Mouse (Mus musculus) ES-E14 (cell line): ENCODE measurements around the gene Rpl19. TPM values are rescaled to one million over a fixed set of nuclear protein-coding genes. Genes with fewer than 3 reads are reported as not detected.

Experiments used
- DNase-seq: peaks from one replicate; pipeline ENCODE4 v3.0.0-alpha.2; 2013; ENCODE audit warnings: low read depth, low spot score
- H3K27ac ChIP-seq: 2 replicates; pipeline ENCODE4 v1.5.1; 2012; ENCODE audit warnings: low read depth, mild to moderate bottlenecking, low read length, moderate library complexity, mixed read lengths; ENCODE audit not compliant: poor library complexity, insufficient read depth, severe bottlenecking
- H3K36me3 ChIP-seq: 2 replicates; pipeline ENCODE4 v1.6.1; 2012; ENCODE audit warnings: mild to moderate bottlenecking, low read length, moderate library complexity, mixed read lengths; ENCODE audit not compliant: control insufficient read depth, poor library complexity, insufficient read depth, severe bottlenecking
- H3K4me1 ChIP-seq, 2 experiments: fragments of 150-350 bp in 1 of 2; sonication (generic) in 1 of 2; 2 replicates each; pipeline ENCODE4 v1.6.1; 2012; ENCODE audit warnings: low read length in 2 of 2, mild to moderate bottlenecking in 1 of 2, mixed read lengths in 1 of 2; ENCODE audit not compliant: control insufficient read depth in 2 of 2, insufficient read depth in 2 of 2, poor library complexity in 1 of 2
- H3K4me3 ChIP-seq, 2 experiments: fragments of 150-350 bp in 1 of 2; sonication (generic) in 1 of 2; 2 replicates each; pipeline ENCODE4 v1.5.1; 2012; ENCODE audit warnings: low read length in 2 of 2, low read depth in 1 of 2, mild to moderate bottlenecking in 1 of 2, mixed read lengths in 1 of 2; ENCODE audit not compliant: insufficient read depth in 1 of 2, poor library complexity in 1 of 2, severe bottlenecking in 1 of 2
- H3K9ac ChIP-seq: 2 replicates; pipeline ENCODE4 v1.6.1; 2012; ENCODE audit warnings: low read depth, mild to moderate bottlenecking, low read length, mixed read lengths; ENCODE audit not compliant: poor library complexity, insufficient read depth, severe bottlenecking
- H3K9me3 ChIP-seq: fragments of 150-350 bp; sonication (generic); 2 replicates; pipeline ENCODE4 v1.6.1; 2012; ENCODE audit warnings: low read depth, mild to moderate bottlenecking, low read length; ENCODE audit not compliant: control insufficient read depth, insufficient read depth
- CHD2 ChIP-seq: IDR thresholded peaks from 2 replicates; pipeline ENCODE4 v1.6.1; 2014; ENCODE audit warnings: mild to moderate bottlenecking, low read depth, low read length, inconsistent platforms
- HCFC1 ChIP-seq: IDR thresholded peaks from 2 replicates; pipeline ENCODE4 v1.6.1; 2012; ENCODE audit warnings: low read length, inconsistent platforms, borderline replicate concordance; ENCODE audit not compliant: insufficient read depth
- MAFK ChIP-seq: IDR thresholded peaks from 2 replicates; pipeline ENCODE4 v1.6.1; 2014; ENCODE audit warnings: mild to moderate bottlenecking, low read depth, low read length, inconsistent platforms; ENCODE audit not compliant: insufficient read depth
- ZC3H11A ChIP-seq: IDR thresholded peaks from 2 replicates; pipeline ENCODE4 v1.6.1; 2012; ENCODE audit warnings: low read depth, mild to moderate bottlenecking, inconsistent platforms, low read length, borderline replicate concordance
- ZNF384 ChIP-seq: IDR thresholded peaks from 2 replicates; pipeline ENCODE4 v1.6.1; 2012; ENCODE audit warnings: low read depth, low read length, inconsistent platforms
- in situ Hi-C, 2 experiments: fragments of 600-800 bp; cut with MboI; formaldehyde crosslinking; loops; one replicate each; pipeline ENCODE4 v1.15.1; 2025; ENCODE audit warnings: low sequenced_read_pairs in 2 of 2, inconsistent platforms in 1 of 2; ENCODE audit not compliant: unreplicated experiment in 2 of 2
- total RNA-seq: library from RNA; depleted of rRNA; stranded (reverse); fragments of 300-350 nt; gene quantifications from 2 replicates; pipeline ENCODE4 v1.2.3, GENCODE M21; 2012

Rpl19 gene
- total RNA-seq, 1 experiment: 3,264 TPM

DNA sequence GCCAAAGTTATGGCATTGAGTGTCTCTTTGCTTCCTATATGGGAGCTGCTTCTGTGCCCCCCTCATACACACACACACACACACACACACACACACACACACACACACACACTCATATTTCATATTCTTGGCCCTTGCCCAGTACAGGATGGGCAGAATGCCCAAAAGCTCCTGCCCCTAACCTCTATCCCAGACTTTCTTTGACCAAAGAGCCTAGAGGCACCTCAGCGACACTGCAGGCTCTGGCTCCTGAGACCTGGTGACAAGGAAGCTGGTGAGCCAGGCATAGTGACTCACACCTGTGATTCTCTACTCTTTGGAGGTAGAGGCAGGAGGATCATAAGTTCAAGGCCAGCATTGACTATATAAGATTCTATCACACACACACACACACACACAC, 5.8 kb upstream of the Rpl19 start:
- in situ Hi-C loops: no loop called here
- DNase-seq: no peak
- H3K27ac ChIP-seq: no peak overlapping the region
- peaks cover 4% of the 10 kb centered on the region; the same call in 1 of the 2 replicates for H3K36me3 ChIP-seq
- TF ChIP-seq ZC3H11A (no peak), MAFK (no peak), HCFC1 (no peak), ZNF384 (no peak), CHD2 (no peak)
- H3K9ac ChIP-seq: no peak overlapping the region
- H3K9me3 ChIP-seq: no peaks in the 10 kb centered on the region
- no peak overlapping the region for H3K4me3 ChIP-seq
- peaks cover 3 to 20% of the 10 kb centered on the region in 2 experiments; a peak in 2 of 4 replicates for H3K4me1 ChIP-seq

DNA sequence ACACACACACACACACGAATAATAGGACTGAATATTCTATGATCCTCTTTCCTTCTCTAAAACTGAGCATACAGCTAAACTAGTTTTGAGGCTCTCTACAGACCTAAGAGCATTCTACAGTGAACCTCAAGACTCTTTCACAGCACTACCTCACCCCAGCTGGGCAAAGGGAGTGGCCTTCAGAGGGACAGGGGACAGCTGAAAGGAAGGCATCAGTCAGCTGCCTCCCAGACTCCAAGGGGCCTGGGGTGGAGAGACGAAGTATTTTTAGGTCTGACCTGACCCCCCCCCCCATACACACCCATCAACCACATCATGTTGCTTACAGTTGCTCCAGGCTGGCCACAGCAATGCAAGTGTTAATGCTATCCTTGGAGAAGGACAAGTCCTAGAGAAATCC, 5.4 kb upstream of the Rpl19 start:
- H3K27ac ChIP-seq: no peak overlapping the region
- no peak for DNase-seq
- H3K9me3 ChIP-seq: no peaks in the 10 kb centered on the region
- TF ChIP-seq ZNF384 (no peak), ZC3H11A (no peak), CHD2 (no peak), MAFK (no peak), HCFC1 (no peak)
- H3K4me1 ChIP-seq: peaks cover 3 to 20% of the 10 kb centered on the region in 2 experiments; a peak in 2 of 4 replicates
- H3K4me3 ChIP-seq: peak overlapping the region in 1 of 2 experiments; percentile 74; a peak in 1 of 4 replicates
- in situ Hi-C loops: no loop called here
- H3K36me3 ChIP-seq: peaks cover 4% of the 10 kb centered on the region; the same call in 1 of the 2 replicates
- H3K9ac ChIP-seq: no peak overlapping the region

DNA sequence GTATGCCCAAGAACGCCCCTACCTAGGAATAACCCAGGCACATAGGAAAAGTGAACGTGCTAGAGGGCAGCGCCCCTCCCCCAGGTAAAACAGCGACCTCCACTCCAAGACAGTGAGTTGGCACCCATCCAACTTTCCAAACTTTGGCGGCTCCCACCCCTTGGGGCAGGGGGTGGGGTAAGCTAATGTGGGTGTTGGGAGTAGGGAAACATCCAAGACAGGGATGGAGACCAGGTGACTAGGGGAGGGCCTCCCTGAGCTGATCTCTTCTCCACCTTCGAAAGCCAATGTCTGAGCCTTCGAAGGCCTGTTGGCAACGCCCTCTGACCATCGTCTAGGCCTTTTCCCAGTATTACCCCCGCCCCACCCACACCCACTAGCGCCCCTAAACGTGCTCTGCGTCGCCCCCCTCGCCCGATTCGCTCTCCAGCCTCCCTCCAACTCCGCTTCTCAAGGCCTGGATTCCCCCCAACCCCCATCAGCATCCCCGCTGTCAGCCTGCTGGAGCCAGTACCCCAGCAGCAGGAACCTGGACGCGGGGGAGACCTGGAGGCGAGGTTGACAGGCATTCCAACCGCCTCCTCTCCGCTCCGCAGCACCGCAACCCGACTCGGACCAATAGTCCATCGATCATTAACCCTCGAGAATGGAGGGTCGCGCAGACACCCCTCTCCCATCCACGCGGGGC, 4.8 kb upstream of the Rpl19 start:
- H3K4me1 ChIP-seq: peaks cover 3 to 20% of the 10 kb centered on the region in 2 experiments; a peak in 2 of 4 replicates
- peaks cover 4% of the 10 kb centered on the region; the same call in 1 of the 2 replicates for H3K36me3 ChIP-seq
- peak overlapping the region; percentile 74 to 85 for H3K4me3 ChIP-seq
- H3K27ac ChIP-seq: no peak overlapping the region
- in situ Hi-C loops: no loop called here
- TF ChIP-seq CHD2 (no peak), HCFC1 (no peak), MAFK (no peak), ZC3H11A (no peak), ZNF384 (no peak)
- no peaks in the 10 kb centered on the region for H3K9me3 ChIP-seq
- peak overlapping the region; percentile 65 for H3K9ac ChIP-seq
- DNase-seq: no peak

DNA sequence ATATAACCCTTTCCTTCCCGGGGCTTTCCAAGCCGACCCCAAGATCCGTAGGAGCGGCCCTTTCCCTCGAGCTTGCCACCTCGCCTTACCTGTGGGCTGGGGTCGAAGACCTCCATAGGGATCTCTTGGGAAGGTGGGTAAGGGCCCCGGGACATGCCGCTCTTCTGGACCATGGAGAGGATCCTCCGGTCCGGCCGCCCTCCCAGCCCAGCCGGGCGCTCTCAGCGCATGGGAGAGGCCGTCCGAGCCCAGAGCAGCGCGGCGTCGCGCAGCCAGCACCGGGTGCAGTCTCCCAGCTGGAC, 4.3 kb upstream of the Rpl19 start:
- in situ Hi-C loops: no loop called here
- DNase-seq: no peak

More for the DNA sequence above, 4.3 kb upstream of the Rpl19 start:
- peak overlapping the region; percentile 65 for H3K9ac ChIP-seq
- no peaks in the 10 kb centered on the region for H3K9me3 ChIP-seq
- no peak overlapping the region for H3K27ac ChIP-seq
- H3K4me1 ChIP-seq: peaks cover 3 to 20% of the 10 kb centered on the region in 2 experiments; a peak in 2 of 4 replicates
- H3K4me3 ChIP-seq: peak overlapping the region; percentile 74 to 85
- no peak for TF ChIP-seq HCFC1
- no peak for TF ChIP-seq ZNF384
- no peak for TF ChIP-seq MAFK
- no peak for TF ChIP-seq CHD2
- no peak for TF ChIP-seq ZC3H11A
- H3K36me3 ChIP-seq: peaks cover 4% of the 10 kb centered on the region; the same call in 1 of the 2 replicates
